Mouse (Mus musculus): Measurements from ENCODE around the gene Dusp22.

- no peak for TF ChIP-seq CTCF (IDR thresholded peaks at IDR 0.05; ENCODE audit: extremely low read depth, insufficient read length, insufficient replicate concordance, low read depth, low read length)
- no peak for TF ChIP-seq POLR2A (IDR thresholded peaks at IDR 0.05; ENCODE audit: low read depth, low read length)
These were observed 36.1 kb downstream of the Dusp22 start for GRCm38 (mm10) chr13:30695890-30696289.

Measured in small intestine, adult 2 months (tissue).